Mouse (Mus musculus) testis, adult 2 months (tissue): ENCODE results near the gene Rcn2. TPM values are rescaled to one million over a fixed set of nuclear protein-coding genes. Genes with fewer than 3 reads are reported as not detected.

ENCODE experiments used
- H3K27ac ChIP-seq: fragments of 200-500 bp; 2 replicates; pipeline ENCODE4 v1.5.1; 2012; ENCODE audit warnings: low read depth, low read length; ENCODE audit not compliant: control insufficient read depth, insufficient read depth
- H3K27me3 ChIP-seq: fragments of 200-500 bp; 2 replicates; pipeline ENCODE4 v1.6.1; 2012; ENCODE audit warnings: mild to moderate bottlenecking, low read length, moderate library complexity; ENCODE audit not compliant: control insufficient read depth, insufficient read depth
- H3K36me3 ChIP-seq: fragments of 200-500 bp; 2 replicates; pipeline ENCODE4 v1.6.1; 2012; ENCODE audit warnings: mild to moderate bottlenecking, low read length; ENCODE audit not compliant: control insufficient read depth, insufficient read depth
- H3K4me1 ChIP-seq: fragments of 200-500 bp; 2 replicates; pipeline ENCODE4 v1.6.1; 2012; ENCODE audit warnings: low read length; ENCODE audit not compliant: control insufficient read depth, insufficient read depth
- H3K4me3 ChIP-seq: fragments of 200-500 bp; 2 replicates; pipeline ENCODE4 v1.5.1; 2012; ENCODE audit warnings: low read depth, mild to moderate bottlenecking, low read length, moderate library complexity, mixed read lengths; ENCODE audit not compliant: control insufficient read depth
- CTCF ChIP-seq: fragments of 200-500 bp; IDR thresholded peaks from 2 replicates; pipeline ENCODE4 v1.5.1; 2012; ENCODE audit warnings: low read depth, mild to moderate bottlenecking, inconsistent platforms, low read length, moderate library complexity; ENCODE audit not compliant: control insufficient read depth, insufficient read depth, insufficient replicate concordance
- POLR2A ChIP-seq: fragments of 200-500 bp; IDR thresholded peaks from 2 replicates; pipeline ENCODE4 v1.6.1; 2012; ENCODE audit warnings: low read depth, mild to moderate bottlenecking, inconsistent platforms, low read length, moderate library complexity; ENCODE audit not compliant: control insufficient read depth
- polyA plus RNA-seq: library from polyadenylated mRNA; depleted of rRNA; stranded (reverse); fragments of >200 nt; gene quantifications from 2 replicates; pipeline ENCODE4 v1.2.3, GENCODE M21; 2012

Gene Rcn2
- polyA plus RNA-seq, 1 experiment, result 18.6 TPM

- H3K36me3 ChIP-seq, result peaks cover 2% of the 10 kb centered on the region
- no peak overlapping the region for H3K27ac ChIP-seq
- no peak for TF ChIP-seq POLR2A
- TF ChIP-seq CTCF, result no peak
- H3K4me1 ChIP-seq, result no peaks in the 10 kb centered on the region
- H3K4me3 ChIP-seq, result no peak overlapping the region
- no peaks in the 10 kb centered on the region for H3K27me3 ChIP-seq
These were observed 14.5 kb downstream of the Rcn2 start for GRCm38 (mm10) chr9:56056147-56056546.

GRCm38 (mm10) chr9:56062336-56062735 is 20.7 kb downstream of the Rcn2 start:
- H3K27ac ChIP-seq, result no peak overlapping the region
- no peaks in the 10 kb centered on the region for H3K27me3 ChIP-seq
- peaks cover 2% of the 10 kb centered on the region for H3K4me1 ChIP-seq
- no peak overlapping the region for H3K4me3 ChIP-seq
- no peaks in the 10 kb centered on the region; the same call in none of the 2 replicates for H3K36me3 ChIP-seq
- TF ChIP-seq CTCF (no peak), POLR2A (no peak)

GRCm38 (mm10) chr9:56065011-56065410 is 23.4 kb downstream of the Rcn2 start:
- Histone ChIP-seq H3K4me1 (peaks cover 2% of the 10 kb centered on the region), H3K27me3 (no peaks in the 10 kb centered on the region), H3K36me3 (no peaks in the 10 kb centered on the region; the same call in 1 of the 2 replicates), H3K27ac (no peak overlapping the region), H3K4me3 (no peak overlapping the region)
- no peak for TF ChIP-seq POLR2A
- TF ChIP-seq CTCF, result no peak

- no peaks in the 10 kb centered on the region; the same call in 1 of the 2 replicates for H3K36me3 ChIP-seq
- TF ChIP-seq POLR2A, result no peak
- TF ChIP-seq CTCF, result no peak
- H3K4me3 ChIP-seq, result no peak overlapping the region
- H3K4me1 ChIP-seq, result peaks cover 2% of the 10 kb centered on the region
- no peak overlapping the region for H3K27ac ChIP-seq
- H3K27me3 ChIP-seq, result no peaks in the 10 kb centered on the region
These were observed 26.3 kb downstream of the Rcn2 start for GRCm38 (mm10) chr9:56067964-56068363.

GRCm38 (mm10) chr9:56068630-56069029 is 27.0 kb downstream of the Rcn2 start:
- Histone ChIP-seq H3K27me3 (no peaks in the 10 kb centered on the region), H3K4me3 (no peak overlapping the region), H3K27ac (no peak overlapping the region), H3K4me1 (peaks cover 2% of the 10 kb centered on the region), H3K36me3 (no peaks in the 10 kb centered on the region; the same call in 1 of the 2 replicates)
- TF ChIP-seq CTCF (no peak), POLR2A (no peak)

GRCm38 (mm10) chr9:56072861-56073260 is 31.2 kb downstream of the Rcn2 start:
- Histone ChIP-seq H3K27ac (no peak overlapping the region), H3K4me1 (peaks cover 15% of the 10 kb centered on the region), H3K4me3 (no peak overlapping the region), H3K36me3 (no peaks in the 10 kb centered on the region; the same call in 1 of the 2 replicates), H3K27me3 (no peaks in the 10 kb centered on the region)
- TF ChIP-seq POLR2A, result no peak
- TF ChIP-seq CTCF, result no peak

GRCm38 (mm10) chr9:56074863-56075262 is 33.2 kb downstream of the Rcn2 start:
- Histone ChIP-seq H3K4me3 (peak overlapping the region; percentile 20; the same call in 1 of the 2 replicates), H3K36me3 (no peaks in the 10 kb centered on the region; the same call in 1 of the 2 replicates), H3K27ac (peak overlapping the region; percentile 68), H3K4me1 (peaks cover 15% of the 10 kb centered on the region), H3K27me3 (no peaks in the 10 kb centered on the region)
- no peak for TF ChIP-seq CTCF
- TF ChIP-seq POLR2A, result no peak

- Histone ChIP-seq H3K27me3 (no peaks in the 10 kb centered on the region), H3K36me3 (no peaks in the 10 kb centered on the region; the same call in 1 of the 2 replicates), H3K27ac (peak overlapping the region; percentile 68), H3K4me1 (peaks cover 15% of the 10 kb centered on the region), H3K4me3 (no peak overlapping the region)
- TF ChIP-seq CTCF (peak; percentile 78; the same call in 1 of the 2 replicates), POLR2A (no peak)
These were observed 33.6 kb downstream of the Rcn2 start for GRCm38 (mm10) chr9:56075264-56075663.
